Mouse (Mus musculus) kidney, embryonic 14.5 days (tissue): ENCODE results near the gene Zfp160. TPM values are rescaled to one million over a fixed set of nuclear protein-coding genes. Genes with fewer than 3 reads are reported as not detected.
"Not testable (repeated sequence)": the region's sequence is repeated elsewhere in the genome, so short reads cannot be mapped to it uniquely, and the experiment has no call there.

ENCODE experiments used
- ATAC-seq: fragments of 200-750 bp; cut with Nextera tagmentation; 2 replicates; pipeline ENCODE4 v1.8.0; 2017; ENCODE audit warnings: moderate number of reproducible peaks, mild to moderate bottlenecking, moderate TSS enrichment, moderate library complexity; ENCODE audit not compliant: low FRiP score, low TSS enrichment
- H3K27ac ChIP-seq: fragments of 300-500 bp; sonication (generic); 2 replicates; pipeline ENCODE4 v1.5.1; 2014; ENCODE audit warnings: low read depth, mild to moderate bottlenecking, low read length, moderate library complexity, mixed read lengths
- H3K27me3 ChIP-seq: fragments of 300-500 bp; sonication (generic); 2 replicates; pipeline ENCODE4 v1.6.1; 2014; ENCODE audit warnings: mild to moderate bottlenecking, low read length; ENCODE audit not compliant: control insufficient read depth, insufficient read depth
- H3K36me3 ChIP-seq: fragments of 300-500 bp; sonication (generic); 2 replicates; pipeline ENCODE4 v1.6.1; 2014; ENCODE audit warnings: low read length, mixed read lengths; ENCODE audit not compliant: control insufficient read depth, insufficient read depth
- H3K4me1 ChIP-seq: fragments of 300-500 bp; sonication (generic); 2 replicates; pipeline ENCODE4 v1.6.1; 2014; ENCODE audit warnings: low read length, mixed read lengths; ENCODE audit not compliant: control insufficient read depth, insufficient read depth
- H3K4me2 ChIP-seq: fragments of 300-500 bp; sonication (generic); replicated peaks from 2 replicates; pipeline ENCODE4 v1.6.1; 2014; ENCODE audit warnings: low read depth, mild to moderate bottlenecking, low read length
- H3K4me3 ChIP-seq: fragments of 300-500 bp; sonication (generic); 2 replicates; pipeline ENCODE4 v1.5.1; 2014; ENCODE audit warnings: mild to moderate bottlenecking, low read length
- H3K9ac ChIP-seq: fragments of 300-500 bp; sonication (generic); 2 replicates; pipeline ENCODE4 v1.6.1; 2014; ENCODE audit warnings: low read depth, mild to moderate bottlenecking, low read length, moderate library complexity
- H3K9me3 ChIP-seq: fragments of 300-500 bp; sonication (generic); 2 replicates; pipeline ENCODE4 v1.6.1; 2016; ENCODE audit warnings: low read length; ENCODE audit not compliant: control insufficient read depth
- WGBS: fragments of 180-500 bp; shearing (Covaris S2); extraction: QIAGEN DNeasy Blood & Tissue Kit; methylation state at CpG from one replicate; pipeline ENCODE4 v1.1.7; 2014; 5-methylcytosine and 5-hydroxymethylcytosine counted together
- polyA plus RNA-seq: library from polyadenylated mRNA; unstranded; fragments of >200 nt; fragmentation: Nextera tagmentation; extraction: Ambion mirVana; gene quantifications from 2 replicates; pipeline ENCODE4 v1.2.1, GENCODE M21; 2014

Zfp160 gene
- polyA plus RNA-seq, 1 experiment from 2014 or later = 17.2 TPM

DNA sequence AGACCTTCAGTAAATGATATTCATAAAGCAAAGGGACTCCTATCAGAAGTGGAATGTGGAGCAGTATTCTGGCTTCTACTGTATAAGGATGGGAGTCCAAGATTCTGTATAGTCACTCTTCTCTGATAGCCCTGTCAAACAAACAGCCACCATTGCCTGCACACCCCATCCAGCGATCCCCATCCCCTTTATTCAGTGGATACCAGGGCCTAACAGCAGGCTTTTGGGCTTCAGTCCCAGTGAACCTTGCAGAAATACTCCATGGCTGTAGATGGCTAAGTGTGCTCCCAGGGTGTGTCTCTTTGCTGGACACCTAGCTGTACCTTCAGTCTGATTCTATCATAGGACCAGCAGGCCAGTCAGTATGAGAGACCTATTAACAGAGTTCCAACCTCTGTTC lies 42.2 kb downstream of the Zfp160 start:
- Histone ChIP-seq H3K4me1 (no peaks in the 10 kb centered on the region), H3K27me3 (no peaks in the 10 kb centered on the region), H3K9me3 (no peaks in the 10 kb centered on the region), H3K4me2 (no peak overlapping the region), H3K4me3 (no peak overlapping the region), H3K9ac (no peak overlapping the region), H3K27ac (no peak overlapping the region), H3K36me3 (no peaks in the 10 kb centered on the region)
- WGBS = 93% methylated on average over 1 of the region's 1 CpGs
- ATAC-seq = no peak

DNA sequence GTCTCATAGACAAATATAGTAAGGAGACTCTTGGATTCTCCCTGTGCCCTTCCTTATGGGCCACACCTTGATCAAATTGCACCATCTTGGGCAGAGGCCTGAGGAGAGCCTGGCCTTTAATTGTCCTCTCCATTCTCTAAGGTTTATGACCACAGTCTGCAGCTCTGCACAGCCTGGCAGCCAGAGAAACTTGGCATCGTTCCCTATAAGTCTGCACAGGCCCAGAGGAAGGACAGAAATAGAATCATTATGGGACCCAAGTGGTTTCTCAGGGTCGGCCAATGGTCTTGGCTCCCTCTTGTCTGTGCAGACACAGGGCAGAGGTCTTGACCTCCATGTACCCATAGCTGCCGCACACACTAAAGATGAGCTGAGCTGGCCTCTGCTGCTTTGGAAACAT lies 42.6 kb downstream of the Zfp160 start:
- not testable (repeated sequence) for H3K9me3 ChIP-seq, H3K9ac ChIP-seq, H3K27ac ChIP-seq, H3K4me3 ChIP-seq, H3K36me3 ChIP-seq, H3K4me2 ChIP-seq, H3K27me3 ChIP-seq, ATAC-seq, H3K4me1 ChIP-seq
- no CpG with 5 or more reads among the region's 3 CpGs for WGBS

DNA sequence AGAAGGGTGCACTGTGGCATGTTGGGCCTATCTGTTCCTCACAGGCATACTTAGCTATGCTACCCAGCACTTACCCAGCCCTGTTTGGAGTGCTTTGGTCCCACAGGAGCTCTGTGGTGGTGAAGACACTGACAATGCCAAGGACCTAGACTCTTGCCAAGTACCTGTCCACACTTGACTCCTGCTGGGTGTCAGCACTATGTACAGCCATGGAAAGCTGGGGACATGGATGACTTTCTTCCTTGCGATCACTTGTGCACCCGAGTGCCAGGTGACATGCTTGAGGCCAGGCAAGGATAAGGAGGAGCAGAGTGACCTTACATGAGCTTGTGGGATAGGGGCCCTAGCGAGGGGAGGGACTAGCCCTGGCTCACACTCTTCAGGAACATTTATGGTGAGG lies 43.2 kb downstream of the Zfp160 start:
- H3K27me3 ChIP-seq, ATAC-seq, H3K4me3 ChIP-seq, H3K36me3 ChIP-seq, H3K9me3 ChIP-seq, H3K9ac ChIP-seq, H3K4me1 ChIP-seq, H3K27ac ChIP-seq, H3K4me2 ChIP-seq: not testable (repeated sequence)
- WGBS = 77% methylated on average over 3 of the region's 3 CpGs

DNA sequence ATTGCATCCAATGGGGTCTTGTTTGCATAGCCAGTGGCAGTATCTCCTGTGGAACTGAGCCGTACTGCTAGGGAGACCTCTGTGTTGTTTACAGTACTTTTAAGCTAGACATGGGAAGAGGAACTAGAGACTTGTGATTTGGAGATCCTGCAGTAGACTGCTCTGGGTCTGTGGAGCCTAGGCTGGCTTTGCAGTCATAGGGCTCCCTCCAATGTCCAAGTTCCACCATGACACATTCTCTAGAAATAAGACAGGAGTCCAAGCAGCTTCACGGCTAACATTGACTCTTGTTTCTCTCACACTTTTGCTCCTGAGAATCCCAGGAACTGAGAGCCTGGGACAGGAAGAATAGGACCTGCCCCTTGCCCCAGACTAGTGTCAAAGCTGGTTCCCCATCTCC lies 44.6 kb downstream of the Zfp160 start:
- no peak overlapping the region for H3K4me3 ChIP-seq
- no peak for ATAC-seq
- no peak overlapping the region for H3K4me2 ChIP-seq
- H3K27ac ChIP-seq = no peak overlapping the region
- no peak overlapping the region for H3K9ac ChIP-seq
- 86% methylated on average over 2 of the region's 2 CpGs for WGBS
- no peaks in the 10 kb centered on the region for H3K36me3 ChIP-seq
- H3K4me1 ChIP-seq = no peaks in the 10 kb centered on the region
- no peaks in the 10 kb centered on the region for H3K9me3 ChIP-seq
- H3K27me3 ChIP-seq = no peaks in the 10 kb centered on the region

DNA sequence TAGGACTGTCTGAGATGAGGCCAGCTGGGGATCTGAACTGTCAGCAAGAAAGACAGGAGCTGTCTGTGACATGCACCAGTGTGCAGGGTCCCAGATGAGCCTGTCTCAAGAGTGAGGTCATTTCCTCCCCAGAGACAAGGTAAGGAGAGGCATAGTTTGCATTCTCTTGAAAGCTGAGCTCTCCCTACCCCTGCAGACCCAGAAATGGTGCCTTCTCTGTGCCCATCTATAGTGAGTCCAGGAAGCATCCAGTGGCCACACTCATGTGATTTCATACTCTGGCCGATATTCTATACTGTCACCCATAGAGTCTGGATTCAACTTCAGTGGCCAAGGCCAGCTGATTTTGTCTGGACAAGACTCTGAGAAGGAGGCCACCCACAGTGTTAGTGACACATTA lies 46.4 kb downstream of the Zfp160 start:
- H3K9ac ChIP-seq, H3K4me1 ChIP-seq, H3K27ac ChIP-seq, H3K9me3 ChIP-seq, H3K36me3 ChIP-seq, H3K4me2 ChIP-seq, H3K4me3 ChIP-seq, H3K27me3 ChIP-seq, ATAC-seq: not testable (repeated sequence)
- WGBS = 90% methylated on average over 1 of the region's 1 CpGs

DNA sequence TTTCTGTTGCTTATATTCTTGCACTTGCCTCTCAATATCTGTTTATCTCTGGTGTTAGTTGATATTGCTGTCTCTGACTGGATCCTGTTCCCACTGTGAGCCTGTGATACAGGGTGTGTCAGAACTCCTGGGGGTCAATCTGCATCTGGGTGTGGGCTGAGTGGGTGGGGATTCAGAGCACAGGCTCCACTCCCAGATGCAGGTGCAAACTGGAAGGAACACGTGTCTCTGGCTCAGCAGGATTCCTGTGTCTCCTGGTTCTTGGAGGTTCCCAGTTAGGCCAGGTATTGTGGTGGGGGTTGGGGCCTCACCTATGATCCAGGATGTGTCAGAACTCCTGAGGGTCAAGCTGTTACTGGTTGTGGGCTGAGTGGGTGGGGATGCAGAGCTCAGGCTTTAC lies 56.8 kb downstream of the Zfp160 start:
- ATAC-seq = no peak
- H3K9me3 ChIP-seq = no peaks in the 10 kb centered on the region
- H3K9ac ChIP-seq = no peak overlapping the region
- no peaks in the 10 kb centered on the region for H3K27me3 ChIP-seq
- H3K4me2 ChIP-seq = no peak overlapping the region
- WGBS = 38% methylated on average over 1 of the region's 1 CpGs
- no peak overlapping the region for H3K27ac ChIP-seq
- H3K36me3 ChIP-seq = no peaks in the 10 kb centered on the region
- H3K4me3 ChIP-seq = no peak overlapping the region
- H3K4me1 ChIP-seq = no peaks in the 10 kb centered on the region

DNA sequence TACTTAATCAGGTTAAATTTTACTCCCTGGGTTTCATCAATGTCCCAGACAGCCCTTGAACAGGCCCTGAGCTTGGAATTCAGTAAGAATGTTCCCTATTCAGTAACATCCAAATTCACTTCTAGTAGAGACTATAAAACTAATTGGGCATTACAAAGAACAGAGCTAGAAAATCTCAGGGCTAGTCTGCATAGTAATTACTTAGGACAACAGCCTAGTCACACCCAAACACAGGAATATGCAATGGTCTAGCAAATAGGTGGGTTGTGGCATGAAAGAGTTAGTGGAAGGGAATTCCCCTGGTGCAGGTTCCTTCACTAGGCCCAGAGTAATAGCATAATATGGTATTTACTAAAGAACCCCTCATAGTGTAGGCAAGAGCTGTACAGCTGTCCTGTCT lies 58.3 kb downstream of the Zfp160 start:
- Histone ChIP-seq H3K4me3 (no peak overlapping the region), H3K9me3 (no peaks in the 10 kb centered on the region), H3K27ac (no peak overlapping the region), H3K27me3 (no peaks in the 10 kb centered on the region), H3K9ac (no peak overlapping the region), H3K36me3 (no peaks in the 10 kb centered on the region), H3K4me2 (no peak overlapping the region), H3K4me1 (no peaks in the 10 kb centered on the region)
- ATAC-seq = no peak

DNA sequence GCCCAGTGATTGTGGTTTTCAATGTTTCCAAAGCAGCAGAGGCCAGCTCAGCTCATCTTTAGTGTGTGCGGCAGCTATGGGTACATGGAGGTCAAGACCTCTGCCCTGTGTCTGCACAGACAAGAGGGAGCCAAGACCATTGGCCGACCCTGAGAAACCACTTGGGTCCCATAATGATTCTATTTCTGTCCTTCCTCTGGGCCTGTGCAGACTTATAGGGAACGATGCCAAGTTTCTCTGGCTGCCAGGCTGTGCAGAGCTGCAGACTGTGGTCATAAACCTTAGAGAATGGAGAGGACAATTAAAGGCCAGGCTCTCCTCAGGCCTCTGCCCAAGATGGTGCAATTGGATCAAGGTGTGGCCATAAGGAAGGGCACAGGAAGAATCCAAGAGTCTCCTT lies 60.7 kb downstream of the Zfp160 start:
- not testable (repeated sequence) for H3K4me3 ChIP-seq, ATAC-seq, H3K36me3 ChIP-seq, H3K27ac ChIP-seq, H3K4me2 ChIP-seq, H3K27me3 ChIP-seq, H3K9ac ChIP-seq, H3K9me3 ChIP-seq, H3K4me1 ChIP-seq
- WGBS = no CpG with 5 or more reads among the region's 3 CpGs

DNA sequence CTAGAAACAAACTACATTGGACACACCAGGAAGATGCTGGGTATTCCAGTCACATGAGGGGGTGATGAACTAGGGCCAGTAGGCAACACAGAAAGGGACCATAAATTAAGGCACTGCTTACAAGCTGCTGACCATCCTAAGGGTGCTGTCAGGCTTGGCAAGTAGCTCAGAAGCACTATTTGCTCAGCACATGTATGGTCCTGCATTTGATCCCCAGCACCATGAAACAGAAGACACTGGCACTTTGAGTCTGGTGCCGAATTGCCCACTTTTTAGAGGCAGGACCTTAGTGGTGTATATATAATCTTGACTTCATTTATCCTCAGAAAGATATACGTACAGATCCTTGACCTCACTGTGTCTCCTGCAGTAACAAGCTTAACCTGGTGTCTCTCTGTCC lies 62.3 kb downstream of the Zfp160 start:
- not testable (repeated sequence) for H3K36me3 ChIP-seq, ATAC-seq, H3K4me3 ChIP-seq, H3K9ac ChIP-seq, H3K4me1 ChIP-seq, H3K27me3 ChIP-seq, H3K9me3 ChIP-seq, H3K27ac ChIP-seq, H3K4me2 ChIP-seq
- WGBS = 84% methylated on average over 2 of the region's 2 CpGs
